Mouse (Mus musculus): ENCODE results near the gene Kcnb1. TPM values are rescaled to one million over a fixed set of nuclear protein-coding genes. Genes with fewer than 3 reads are reported as not detected.

Gene Kcnb1
- polyA plus RNA-seq, 1 experiment from 2014 or later: 0.37 TPM

DNA sequence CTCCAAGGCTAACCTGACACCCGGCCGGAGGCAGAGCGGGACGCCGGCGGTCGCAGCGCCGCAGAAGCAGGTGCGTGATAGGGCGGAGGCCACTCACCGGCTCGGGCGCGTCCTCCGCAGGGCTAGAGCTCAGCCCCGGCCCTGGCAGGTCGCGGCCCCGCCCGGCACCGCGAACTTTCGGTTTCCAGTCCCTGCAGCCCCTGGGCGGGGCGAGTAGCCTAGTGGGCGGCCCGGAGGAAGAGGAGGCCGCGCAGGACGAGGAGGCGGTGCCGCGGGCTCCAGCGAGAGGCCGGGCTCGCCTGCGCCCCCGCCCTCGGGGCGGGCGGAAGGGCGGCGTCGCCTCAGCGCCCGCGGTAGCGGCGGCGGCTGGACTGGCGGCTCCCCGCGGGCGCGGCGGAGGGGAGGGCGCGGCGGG lies 127.5 kb downstream of the Kcnb1 start:
- Histone ChIP-seq H3K4me3 (ENCODE audit: low read depth, low read length) (peak overlapping the region; percentile 84), H3K4me1 (ENCODE audit: insufficient read depth) (0 out of 2 replicates have a peak, but pooled peaks cover 4% of the 10 kb centered on the region), H3K4me2 (peak overlapping the region; percentile 83), H3K36me3 (ENCODE audit: insufficient read depth) (peaks cover 37% of the 10 kb centered on the region), H3K27ac (ENCODE audit: low read depth) (peak overlapping the region; percentile 96), H3K9me3 (ENCODE audit: low read depth, low read length) (no peaks in the 10 kb centered on the region), H3K9ac (peak overlapping the region; percentile 96), H3K27me3 (ENCODE audit: insufficient read depth, low read length) (no peaks in the 10 kb centered on the region)
- under 1% methylated on average over 52 of the region's 60 CpGs for WGBS
- peak; percentile 97 for DNase-seq
- ATAC-seq (ENCODE audit: insufficient read depth): peak; percentile 92
- no peak for TF ChIP-seq CTCF (IDR thresholded peaks at IDR 0.05; ENCODE audit: low read depth)

DNA sequence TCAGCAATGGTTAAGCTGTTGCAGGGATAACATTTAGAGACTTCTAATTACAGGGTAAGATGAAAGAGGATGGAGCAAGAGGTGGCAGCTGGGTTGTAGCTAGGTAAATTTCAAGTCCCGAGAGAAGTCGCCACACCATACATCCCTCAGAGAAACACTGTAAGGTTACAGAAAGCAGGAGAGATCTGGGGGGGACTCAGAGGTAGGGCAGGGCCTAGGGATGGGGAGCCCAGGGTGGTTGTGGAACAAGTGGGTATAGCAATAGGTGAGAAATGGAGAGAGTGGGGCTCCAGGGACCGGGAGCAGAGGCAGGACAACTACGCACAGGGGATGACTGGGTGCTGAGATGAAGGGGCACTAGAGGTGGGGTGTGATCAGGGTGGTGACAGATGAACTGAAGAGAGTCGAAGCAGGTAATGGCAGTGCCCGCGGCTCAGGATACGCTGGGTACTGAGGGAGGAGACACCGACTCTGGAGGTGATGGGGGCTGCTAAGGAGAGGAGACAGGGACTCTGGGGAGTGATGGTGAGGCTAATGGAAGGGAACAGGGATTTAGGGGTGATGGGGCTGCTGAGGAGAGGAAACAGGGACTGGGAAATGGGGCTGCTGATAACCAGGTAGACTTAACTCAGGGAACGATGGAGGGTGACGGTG lies 128.4 kb downstream of the Kcnb1 start:
- Histone ChIP-seq H3K4me1 (ENCODE audit: insufficient read depth) (0 out of 2 replicates have a peak, but pooled peaks cover 4% of the 10 kb centered on the region), H3K9ac (peak overlapping the region; percentile 96), H3K27me3 (ENCODE audit: insufficient read depth, low read length) (no peaks in the 10 kb centered on the region), H3K4me3 (ENCODE audit: low read depth, low read length) (peak overlapping the region; percentile 84), H3K27ac (ENCODE audit: low read depth) (no peak overlapping the region), H3K4me2 (peak overlapping the region; percentile 83), H3K9me3 (ENCODE audit: low read depth, low read length) (no peaks in the 10 kb centered on the region), H3K36me3 (ENCODE audit: insufficient read depth) (peaks cover 44% of the 10 kb centered on the region)
- 18% methylated on average over 11 of the region's 11 CpGs for whole genome bisulfite sequencing
- DNase-seq (no peak), ATAC-seq (ENCODE audit: insufficient read depth) (no peak)
- no peak for TF ChIP-seq CTCF (IDR thresholded peaks at IDR 0.05; ENCODE audit: low read depth)

DNA sequence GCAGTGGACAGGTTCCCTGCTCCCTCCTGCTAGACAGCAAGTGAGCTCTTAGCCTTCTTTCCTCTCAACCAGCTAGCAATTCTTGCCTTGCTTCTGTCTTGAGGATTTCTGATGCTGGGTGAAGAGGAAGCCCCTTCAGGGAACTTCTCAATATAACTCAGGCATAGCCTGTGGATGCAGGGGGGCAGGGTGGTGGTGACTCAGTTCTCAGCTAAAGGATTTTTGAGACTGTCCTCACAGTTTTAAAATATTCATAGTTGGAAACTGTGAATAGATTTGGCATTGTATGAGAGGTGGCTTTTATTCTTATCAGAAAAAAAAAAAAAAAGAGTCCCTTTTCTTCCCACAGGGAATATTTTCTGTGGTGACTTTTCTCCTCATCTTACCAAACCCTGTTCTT lies 129.2 kb downstream of the Kcnb1 start:
- H3K27ac ChIP-seq (ENCODE audit: low read depth): peak overlapping the region; percentile 7; the same call in 1 of the 2 replicates
- 0 out of 2 replicates have a peak, but pooled peaks cover 4% of the 10 kb centered on the region for H3K4me1 ChIP-seq (ENCODE audit: insufficient read depth)
- H3K9ac ChIP-seq: peak overlapping the region; percentile 96; the same call in 1 of the 2 replicates
- 0 out of 2 replicates have a peak overlapping the region, but pooled peaks have one; percentile 84 for H3K4me3 ChIP-seq (ENCODE audit: low read depth, low read length)
- H3K4me2 ChIP-seq: peak overlapping the region; percentile 83
- DNase-seq (no peak), ATAC-seq (ENCODE audit: insufficient read depth) (no peak)
- no peak for TF ChIP-seq CTCF (IDR thresholded peaks at IDR 0.05; ENCODE audit: low read depth)
- no peaks in the 10 kb centered on the region for H3K9me3 ChIP-seq (ENCODE audit: low read depth, low read length)
- H3K36me3 ChIP-seq (ENCODE audit: insufficient read depth): peaks cover 44% of the 10 kb centered on the region
- H3K27me3 ChIP-seq (ENCODE audit: insufficient read depth, low read length): no peaks in the 10 kb centered on the region

DNA sequence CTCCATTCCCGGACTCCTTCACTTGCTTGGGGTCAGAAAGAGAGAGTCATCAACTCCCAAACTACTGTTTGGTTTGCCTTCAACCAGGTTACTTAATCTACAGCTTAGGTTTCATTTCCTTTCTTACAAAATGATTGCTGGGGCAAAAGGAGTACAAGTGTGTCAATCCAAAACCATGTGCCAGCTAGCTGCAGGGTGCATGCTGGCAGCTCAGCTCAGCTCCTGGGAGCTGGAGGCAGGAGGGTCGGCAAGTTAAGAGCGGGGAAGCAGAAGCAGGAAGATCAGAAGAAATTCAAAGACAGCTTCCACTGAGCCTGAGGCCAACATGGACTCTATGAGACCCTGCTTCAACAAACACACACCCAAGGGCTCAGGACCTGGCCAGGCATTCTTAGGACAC lies 129.6 kb downstream of the Kcnb1 start:
- peaks cover 44% of the 10 kb centered on the region for H3K36me3 ChIP-seq (ENCODE audit: insufficient read depth)
- no peak for DNase-seq
- no peak for TF ChIP-seq CTCF (IDR thresholded peaks at IDR 0.05; ENCODE audit: low read depth)
- H3K9me3 ChIP-seq (ENCODE audit: low read depth, low read length): no peaks in the 10 kb centered on the region
- H3K4me2 ChIP-seq: peak overlapping the region; percentile 83; the same call in 1 of the 2 replicates
- no peaks in the 10 kb centered on the region for H3K27me3 ChIP-seq (ENCODE audit: insufficient read depth, low read length)
- 57% methylated on average over 3 of the region's 3 CpGs for WGBS
- no peak for ATAC-seq (ENCODE audit: insufficient read depth)
- H3K9ac ChIP-seq: peak overlapping the region; percentile 96; the same call in 1 of the 2 replicates
- H3K4me1 ChIP-seq (ENCODE audit: insufficient read depth): 0 out of 2 replicates have a peak, but pooled peaks cover 4% of the 10 kb centered on the region
- H3K4me3 ChIP-seq (ENCODE audit: low read depth, low read length): no peak overlapping the region
- H3K27ac ChIP-seq (ENCODE audit: low read depth): peak overlapping the region; percentile 7; the same call in 1 of the 2 replicates

DNA sequence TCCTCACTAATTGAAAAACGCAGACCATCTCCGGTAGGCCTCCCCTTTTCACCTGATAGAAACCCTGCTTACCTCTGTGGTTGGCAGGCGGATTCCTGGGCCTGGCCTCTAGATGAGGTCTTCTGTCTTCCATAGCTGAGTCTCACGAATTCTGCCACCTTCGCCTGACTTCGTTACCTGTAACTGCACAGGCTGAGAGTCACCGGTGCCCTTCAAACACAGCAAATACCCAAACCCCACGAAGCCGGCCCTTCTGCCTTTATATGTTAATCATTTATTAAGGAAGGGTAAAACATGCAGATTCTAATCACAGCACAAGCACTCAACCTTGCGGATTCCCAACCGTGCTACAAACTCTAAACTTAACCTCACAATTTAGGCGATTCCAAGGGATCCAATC lies 130.0 kb downstream of the Kcnb1 start:
- Histone ChIP-seq H3K9ac (no peak overlapping the region), H3K27ac (ENCODE audit: low read depth) (no peak overlapping the region), H3K9me3 (ENCODE audit: low read depth, low read length) (no peaks in the 10 kb centered on the region), H3K27me3 (ENCODE audit: insufficient read depth, low read length) (no peaks in the 10 kb centered on the region), H3K36me3 (ENCODE audit: insufficient read depth) (peaks cover 44% of the 10 kb centered on the region), H3K4me1 (ENCODE audit: insufficient read depth) (0 out of 2 replicates have a peak, but pooled peaks cover 4% of the 10 kb centered on the region), H3K4me2 (peak overlapping the region; percentile 12; the same call in 1 of the 2 replicates), H3K4me3 (ENCODE audit: low read depth, low read length) (no peak overlapping the region)
- DNase-seq (no peak), ATAC-seq (ENCODE audit: insufficient read depth) (no peak)
- TF ChIP-seq CTCF (IDR thresholded peaks at IDR 0.05; ENCODE audit: low read depth): no peak
- WGBS: 57% methylated on average over 12 of the region's 12 CpGs

DNA sequence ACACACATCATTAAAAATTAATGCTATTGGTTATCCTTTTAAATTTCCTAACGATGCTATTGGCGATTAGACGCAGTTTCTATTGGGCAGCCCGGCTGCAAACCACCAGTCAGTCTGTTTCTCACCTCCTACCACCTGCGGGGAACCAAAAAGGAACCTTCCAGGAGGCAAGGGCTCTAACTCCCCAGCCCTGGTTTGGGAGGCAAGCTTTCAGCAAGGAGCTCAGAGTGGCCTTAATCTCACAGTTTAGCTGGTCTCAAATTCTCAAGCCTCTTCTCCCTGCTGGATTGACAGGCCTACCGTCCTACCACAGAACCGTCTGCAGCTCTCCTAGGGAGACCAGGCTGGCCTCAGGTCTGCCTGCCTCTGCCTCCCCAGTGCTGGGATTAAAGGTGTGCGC lies 130.4 kb downstream of the Kcnb1 start:
- Histone ChIP-seq H3K9ac (no peak overlapping the region), H3K27me3 (ENCODE audit: insufficient read depth, low read length) (no peaks in the 10 kb centered on the region), H3K27ac (ENCODE audit: low read depth) (no peak overlapping the region), H3K4me1 (ENCODE audit: insufficient read depth) (no peaks in the 10 kb centered on the region), H3K9me3 (ENCODE audit: low read depth, low read length) (no peaks in the 10 kb centered on the region), H3K4me3 (ENCODE audit: low read depth, low read length) (no peak overlapping the region), H3K4me2 (no peak overlapping the region; the same call in 1 of the 2 replicates), H3K36me3 (ENCODE audit: insufficient read depth) (peaks cover 44% of the 10 kb centered on the region)
- 51% methylated on average over 8 of the region's 8 CpGs for WGBS
- no peak for TF ChIP-seq CTCF (IDR thresholded peaks at IDR 0.05; ENCODE audit: low read depth)
- no peak for DNase-seq
- ATAC-seq (ENCODE audit: insufficient read depth): no peak

DNA sequence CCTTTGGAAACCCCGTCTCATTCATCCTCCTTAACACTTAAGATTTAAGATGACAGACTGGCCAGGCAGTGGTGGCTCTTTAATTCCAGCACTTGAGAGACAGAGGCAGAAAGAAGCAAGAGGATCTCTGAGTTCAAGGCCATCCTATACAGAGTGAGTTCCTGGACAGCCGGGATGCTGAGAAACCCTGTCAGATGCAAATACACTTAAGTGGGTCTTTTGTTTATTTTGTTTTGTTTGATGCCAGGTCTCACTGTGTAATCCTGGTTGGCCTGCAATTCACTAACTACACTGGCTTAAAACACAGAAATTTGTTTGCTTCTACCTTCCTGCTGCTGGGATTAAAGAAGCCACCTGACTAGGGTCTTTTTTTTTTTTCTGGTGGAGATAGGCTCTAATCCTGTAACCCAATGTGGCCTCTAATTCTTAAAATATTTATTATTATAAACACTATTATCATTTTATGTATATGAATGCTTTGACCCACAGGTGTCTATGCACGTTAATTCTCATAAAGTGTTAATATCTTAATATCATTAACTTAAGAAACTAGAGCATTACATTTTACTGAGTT lies 131.1 kb downstream of the Kcnb1 start:
- peaks cover 42% of the 10 kb centered on the region for H3K36me3 ChIP-seq (ENCODE audit: insufficient read depth)
- ATAC-seq (ENCODE audit: insufficient read depth) (no peak), DNase-seq (no peak)
- H3K27me3 ChIP-seq (ENCODE audit: insufficient read depth, low read length): no peaks in the 10 kb centered on the region
- no peak overlapping the region for H3K4me3 ChIP-seq (ENCODE audit: low read depth, low read length)
- no peak for TF ChIP-seq CTCF (IDR thresholded peaks at IDR 0.05; ENCODE audit: low read depth)
- H3K9ac ChIP-seq: no peak overlapping the region
- no peaks in the 10 kb centered on the region for H3K4me1 ChIP-seq (ENCODE audit: insufficient read depth)
- WGBS: 47% methylated on average over 3 of the region's 3 CpGs
- no peak overlapping the region for H3K4me2 ChIP-seq
- no peak overlapping the region for H3K27ac ChIP-seq (ENCODE audit: low read depth)
- H3K9me3 ChIP-seq (ENCODE audit: low read depth, low read length): no peaks in the 10 kb centered on the region

Measured in lung, embryonic 14.5 days (tissue).